Mouse (Mus musculus) liver, adult 2 months (tissue): ENCODE results near the gene Nfkbib. TPM values are rescaled to one million over a fixed set of nuclear protein-coding genes. Genes with fewer than 3 reads are reported as not detected.
A peak's percentile ranks its signal among the peaks of the same experiment; 100 is the strongest.

Source experiments
- DNase-seq: peaks from one replicate; pipeline ENCODE4 v3.0.0-alpha.2; 2011; ENCODE audit warnings: low read depth, low spot score; ENCODE audit errors: extremely low read depth
- H3K27ac ChIP-seq: fragments of 200-500 bp; replicated peaks from 2 replicates; pipeline ENCODE4 v1.5.1; 2012; ENCODE audit warnings: low read depth, mild to moderate bottlenecking, control low read depth, inconsistent platforms, low read length; ENCODE audit not compliant: insufficient read depth
- H3K27me3 ChIP-seq: fragments of 200-500 bp; 2 replicates; pipeline ENCODE4 v1.6.1; 2012; ENCODE audit warnings: mild to moderate bottlenecking, moderate library complexity, low read length, inconsistent platforms; ENCODE audit not compliant: control insufficient read depth, insufficient read depth
- H3K36me3 ChIP-seq: fragments of 200-500 bp; 2 replicates; pipeline ENCODE4 v1.6.1; 2012; ENCODE audit warnings: low read length, inconsistent platforms; ENCODE audit not compliant: control insufficient read depth, insufficient read depth
- H3K4me1 ChIP-seq: fragments of 200-500 bp; 2 replicates; pipeline ENCODE4 v1.6.1; 2011; ENCODE audit warnings: low read length; ENCODE audit not compliant: control insufficient read depth, insufficient read depth
- H3K4me3 ChIP-seq: fragments of 200-500 bp; 2 replicates; pipeline ENCODE4 v1.5.1; 2011; ENCODE audit warnings: low read depth, mild to moderate bottlenecking, control low read depth, low read length, moderate library complexity; ENCODE audit not compliant: insufficient read depth
- H3K79me2 ChIP-seq: fragments of 200-500 bp; 2 replicates; pipeline ENCODE4 v1.6.1; 2012; ENCODE audit warnings: inconsistent platforms, mild to moderate bottlenecking, low read length, moderate library complexity; ENCODE audit not compliant: control insufficient read depth, insufficient read depth
- H3K9ac ChIP-seq: fragments of 200-500 bp; 2 replicates; pipeline ENCODE4 v1.6.1; 2012; ENCODE audit warnings: low read depth, mild to moderate bottlenecking, control low read depth, inconsistent platforms, low read length
- CTCF ChIP-seq: fragments of 200-500 bp; IDR thresholded peaks from 2 replicates; pipeline ENCODE4 v1.5.1; 2011; ENCODE audit warnings: low read depth, low read length, control low read depth
- POLR2A ChIP-seq: fragments of 200-500 bp; IDR thresholded peaks from 2 replicates; pipeline ENCODE4 v1.6.1; 2011; ENCODE audit warnings: low read length, control low read depth; ENCODE audit not compliant: insufficient read depth; ENCODE audit errors: extremely low read depth
- WGBS: fragments of 180-500 bp; shearing (Covaris S2); methylation state at CpG from one replicate; pipeline ENCODE4 v1.1.7; 2018; 5-methylcytosine and 5-hydroxymethylcytosine counted together
- polyA plus RNA-seq: library from polyadenylated mRNA; depleted of rRNA; stranded (reverse); fragments of >200 nt; gene quantifications from 2 replicates; pipeline ENCODE4 v1.2.3, GENCODE M21; 2012; rRNA removed
- total RNA-seq: library from RNA; depleted of rRNA; stranded (reverse); fragments of >200 nt; gene quantifications from 2 replicates; pipeline ENCODE4 v1.2.3, GENCODE M21; 2014; rRNA removed

The Nfkbib gene
- total and polyA plus RNA-seq, 2 experiments = 7.3 to 39.9 TPM

DNA sequence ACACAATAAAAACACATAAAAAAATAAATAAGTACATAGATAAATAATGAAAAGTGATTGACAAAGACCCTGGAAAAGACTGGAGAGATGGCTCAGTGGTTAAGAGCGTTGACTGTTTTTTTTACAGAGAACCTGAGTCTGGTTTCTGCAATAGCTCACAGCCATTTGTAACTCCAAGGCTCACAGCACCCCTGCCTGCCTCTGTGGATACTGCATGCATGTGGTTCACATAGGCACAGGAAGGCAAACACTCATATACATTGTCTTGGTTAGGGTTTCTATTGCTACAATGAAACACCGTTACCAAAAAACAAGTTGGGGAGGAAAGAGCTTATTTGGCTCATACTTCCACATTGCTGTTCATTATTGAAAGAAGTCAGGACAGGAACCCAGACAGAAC, 51.7 kb downstream of the Nfkbib start:
- TF ChIP-seq CTCF (no peak), POLR2A (no peak)
- WGBS = 99% methylated on average over 2 of the region's 2 CpGs
- no peak for DNase-seq
- Histone ChIP-seq H3K9ac (no peak overlapping the region), H3K36me3 (no peaks in the 10 kb centered on the region), H3K27ac (no peak overlapping the region), H3K4me1 (no peaks in the 10 kb centered on the region), H3K4me3 (no peak overlapping the region), H3K79me2 (no peaks in the 10 kb centered on the region), H3K27me3 (no peaks in the 10 kb centered on the region)

DNA sequence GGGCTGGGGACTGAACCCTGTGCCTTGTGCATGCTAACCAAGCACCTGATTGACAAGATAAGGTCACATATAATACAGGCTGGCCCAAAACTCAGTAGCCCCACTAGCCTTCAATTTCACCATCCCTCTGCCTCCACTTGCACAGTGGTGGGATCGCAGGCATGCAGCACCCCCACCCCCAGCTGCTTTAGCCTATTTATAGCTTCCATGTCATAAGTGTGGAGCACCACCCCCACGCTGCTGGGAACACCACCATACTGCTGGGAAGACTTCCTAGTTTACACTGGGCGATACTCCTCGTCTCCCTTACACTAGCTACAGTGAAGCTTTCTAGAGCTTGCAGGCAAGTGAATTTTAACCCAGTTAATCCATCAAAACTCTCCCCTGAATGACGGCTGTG, 52.6 kb downstream of the Nfkbib start:
- no peaks in the 10 kb centered on the region for H3K27me3 ChIP-seq
- H3K4me3 ChIP-seq = no peak overlapping the region
- no peak overlapping the region for H3K9ac ChIP-seq
- WGBS = 97% methylated on average over 5 of the region's 5 CpGs
- DNase-seq = no peak
- no peak overlapping the region for H3K27ac ChIP-seq
- no peaks in the 10 kb centered on the region for H3K79me2 ChIP-seq
- H3K36me3 ChIP-seq = no peaks in the 10 kb centered on the region
- no peaks in the 10 kb centered on the region for H3K4me1 ChIP-seq
- TF ChIP-seq CTCF = no peak
- no peak for TF ChIP-seq POLR2A

DNA sequence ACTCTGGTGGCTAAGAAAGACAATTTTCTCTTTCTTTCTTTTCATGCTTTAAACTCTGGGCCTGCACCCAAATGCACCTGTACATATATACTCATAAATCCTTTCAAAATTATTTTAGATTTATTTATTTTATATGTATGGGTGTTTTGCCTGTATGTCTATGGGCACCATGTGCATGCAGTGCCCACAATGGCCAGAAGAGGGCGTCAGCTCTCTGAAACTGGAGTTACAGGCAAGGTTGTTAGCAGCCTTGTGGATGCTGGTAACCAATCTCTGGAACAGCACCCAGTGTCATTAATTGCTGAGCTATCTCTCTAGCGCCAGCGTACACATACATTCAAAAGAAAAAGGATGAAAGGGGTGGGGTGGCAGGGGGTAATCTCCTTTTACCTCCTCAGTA, 56.4 kb downstream of the Nfkbib start:
- Histone ChIP-seq H3K4me3 (no peak overlapping the region), H3K4me1 (no peaks in the 10 kb centered on the region), H3K27me3 (no peaks in the 10 kb centered on the region; the same call in 1 of the 2 replicates), H3K79me2 (no peaks in the 10 kb centered on the region), H3K9ac (no peak overlapping the region), H3K36me3 (no peaks in the 10 kb centered on the region), H3K27ac (no peak overlapping the region)
- WGBS = 68% methylated on average over 3 of the region's 3 CpGs
- TF ChIP-seq CTCF = peak; percentile 32; the same call in 1 of the 2 replicates
- TF ChIP-seq POLR2A = no peak
- no peak for DNase-seq

DNA sequence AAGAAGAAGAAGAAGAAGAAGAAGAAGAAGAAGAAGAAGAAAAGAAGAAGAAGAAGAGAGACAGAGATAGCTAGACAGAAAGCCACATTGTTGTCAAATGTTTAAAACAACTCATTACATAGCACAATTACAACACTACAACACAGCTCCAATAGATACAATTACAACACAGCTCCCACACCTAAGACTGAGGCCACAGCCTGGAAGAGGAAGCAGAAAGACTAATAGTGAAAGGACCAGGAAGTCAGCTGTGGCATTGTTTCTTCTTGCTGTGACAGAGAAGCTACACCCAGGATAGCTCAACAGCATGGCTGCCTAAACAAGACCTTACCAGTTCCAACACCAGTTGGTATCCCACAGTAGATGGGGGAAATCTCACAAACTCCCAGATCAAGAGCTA, 57.9 kb downstream of the Nfkbib start:
- TF ChIP-seq CTCF (no peak), POLR2A (no peak)
- Histone ChIP-seq H3K4me1 (no peaks in the 10 kb centered on the region), H3K27ac (no peak overlapping the region), H3K27me3 (no peaks in the 10 kb centered on the region; the same call in 1 of the 2 replicates), H3K9ac (no peak overlapping the region), H3K4me3 (no peak overlapping the region), H3K36me3 (no peaks in the 10 kb centered on the region), H3K79me2 (no peaks in the 10 kb centered on the region)
- DNase-seq = no peak

Other genes with a start within 250 kb of the Nfkbib start
- not detected in 2 replicates for gene Ifnl3, start 244.7 kb downstream of the Nfkbib start, total RNA-seq
- gene Ifnl3, start 244.7 kb downstream of the Nfkbib start, polyA plus RNA-seq = not detected in 2 replicates
- 8.7 and 16.4 TPM in 2 replicates for gene Sycn, start 226.6 kb downstream of the Nfkbib start, total RNA-seq
- gene Sycn, start 226.6 kb downstream of the Nfkbib start, polyA plus RNA-seq = 1.4 and 1.6 TPM in 2 replicates
- gene Nccrp1, start 220.3 kb downstream of the Nfkbib start, total RNA-seq = not detected in 2 replicates
- 0.05 TPM in 1 of 2 replicates, not detected in the other for gene Nccrp1, start 220.3 kb downstream of the Nfkbib start, polyA plus RNA-seq
- gene Samd4b, start 169.4 kb downstream of the Nfkbib start, total RNA-seq = 4.1 and 6.9 TPM in 2 replicates
- 25.7 and 27.0 TPM in 2 replicates for gene Samd4b, start 169.4 kb downstream of the Nfkbib start, polyA plus RNA-seq
- 4.0 and 7.0 TPM in 2 replicates for gene Pak4, start 169.3 kb downstream of the Nfkbib start, total RNA-seq
- gene Pak4, start 169.3 kb downstream of the Nfkbib start, polyA plus RNA-seq = 14.9 TPM in 2 replicates
- gene Acp7, start 136.2 kb downstream of the Nfkbib start, total RNA-seq = not detected in 2 replicates
- gene Acp7, start 136.2 kb downstream of the Nfkbib start, polyA plus RNA-seq = not detected in 2 replicates
- gene Fbxo27, start 74.7 kb downstream of the Nfkbib start, total RNA-seq = not detected in 2 replicates
- gene Fbxo27, start 74.7 kb downstream of the Nfkbib start, polyA plus RNA-seq = 0.16 and 0.19 TPM in 2 replicates
- 0.46 and 0.60 TPM in 2 replicates for gene Fbxo17, start 50.7 kb downstream of the Nfkbib start, total RNA-seq
- gene Fbxo17, start 50.7 kb downstream of the Nfkbib start, polyA plus RNA-seq = 0.53 and 1.0 TPM in 2 replicates
- gene Mrps12, start 25.7 kb downstream of the Nfkbib start, total RNA-seq = 66.0 and 70.3 TPM in 2 replicates
- 98.0 and 103 TPM in 2 replicates for gene Mrps12, start 25.7 kb downstream of the Nfkbib start, polyA plus RNA-seq
- gene Sars2, start 25.5 kb downstream of the Nfkbib start, total RNA-seq = 4.6 and 6.4 TPM in 2 replicates
- gene Sars2, start 25.5 kb downstream of the Nfkbib start, polyA plus RNA-seq = 21.9 and 25.3 TPM in 2 replicates
- not detected in 2 replicates for gene Ccer2, start 11.3 kb downstream of the Nfkbib start, total RNA-seq
- gene Ccer2, start 11.3 kb downstream of the Nfkbib start, polyA plus RNA-seq = not detected in 2 replicates
- gene Sirt2, start 777 bp downstream of the Nfkbib start, total RNA-seq = 15.1 and 21.4 TPM in 2 replicates
- gene Sirt2, start 777 bp downstream of the Nfkbib start, polyA plus RNA-seq = 52.9 and 56.7 TPM in 2 replicates
- gene Rinl, start 21.5 kb upstream of the Nfkbib start, total RNA-seq = 1.4 TPM in 2 replicates
- 1.2 and 1.8 TPM in 2 replicates for gene Rinl, start 21.5 kb upstream of the Nfkbib start, polyA plus RNA-seq
- 90.1 and 109 TPM in 2 replicates for gene Hnrnpl, start 41.0 kb upstream of the Nfkbib start, total RNA-seq
- 81.6 and 109 TPM in 2 replicates for gene Hnrnpl, start 41.0 kb upstream of the Nfkbib start, polyA plus RNA-seq
- gene Ech1, start 57.7 kb upstream of the Nfkbib start, total RNA-seq = 636 and 645 TPM in 2 replicates
- gene Ech1, start 57.7 kb upstream of the Nfkbib start, polyA plus RNA-seq = 561 and 625 TPM in 2 replicates
- 9.5 and 11.0 TPM in 2 replicates for gene Lgals4, start 66.3 kb upstream of the Nfkbib start, total RNA-seq
- 7.9 and 16.4 TPM in 2 replicates for gene Lgals4, start 66.3 kb upstream of the Nfkbib start, polyA plus RNA-seq
- gene Lgals7, start 96.3 kb upstream of the Nfkbib start, total RNA-seq = not detected in 2 replicates
- not detected in 2 replicates for gene Lgals7, start 96.3 kb upstream of the Nfkbib start, polyA plus RNA-seq
- gene Capn12, start 113.9 kb upstream of the Nfkbib start, total RNA-seq = not detected in 2 replicates
- gene Capn12, start 113.9 kb upstream of the Nfkbib start, polyA plus RNA-seq = 0.04 TPM in 1 of 2 replicates, not detected in the other
- gene Actn4, start 194.8 kb upstream of the Nfkbib start, total RNA-seq = 47.4 and 87.1 TPM in 2 replicates
- 125 and 145 TPM in 2 replicates for gene Actn4, start 194.8 kb upstream of the Nfkbib start, polyA plus RNA-seq
- gene Eif3k, start 214.4 kb upstream of the Nfkbib start, total RNA-seq = 64.8 and 73.2 TPM in 2 replicates
- 86.3 and 91.2 TPM in 2 replicates for gene Eif3k, start 214.4 kb upstream of the Nfkbib start, polyA plus RNA-seq
- 0.18 and 0.54 TPM in 2 replicates for gene Map4k1, start 214.5 kb upstream of the Nfkbib start, total RNA-seq
- gene Map4k1, start 214.5 kb upstream of the Nfkbib start, polyA plus RNA-seq = 1.2 and 1.5 TPM in 2 replicates